Mouse (Mus musculus): Measurements from ENCODE around the gene Rtraf. TPM values are rescaled to one million over a fixed set of nuclear protein-coding genes. Genes with fewer than 3 reads are reported as not detected.

Rtraf gene
- polyA plus RNA-seq, 1 experiment from 2014 or later: 277 TPM

DNA sequence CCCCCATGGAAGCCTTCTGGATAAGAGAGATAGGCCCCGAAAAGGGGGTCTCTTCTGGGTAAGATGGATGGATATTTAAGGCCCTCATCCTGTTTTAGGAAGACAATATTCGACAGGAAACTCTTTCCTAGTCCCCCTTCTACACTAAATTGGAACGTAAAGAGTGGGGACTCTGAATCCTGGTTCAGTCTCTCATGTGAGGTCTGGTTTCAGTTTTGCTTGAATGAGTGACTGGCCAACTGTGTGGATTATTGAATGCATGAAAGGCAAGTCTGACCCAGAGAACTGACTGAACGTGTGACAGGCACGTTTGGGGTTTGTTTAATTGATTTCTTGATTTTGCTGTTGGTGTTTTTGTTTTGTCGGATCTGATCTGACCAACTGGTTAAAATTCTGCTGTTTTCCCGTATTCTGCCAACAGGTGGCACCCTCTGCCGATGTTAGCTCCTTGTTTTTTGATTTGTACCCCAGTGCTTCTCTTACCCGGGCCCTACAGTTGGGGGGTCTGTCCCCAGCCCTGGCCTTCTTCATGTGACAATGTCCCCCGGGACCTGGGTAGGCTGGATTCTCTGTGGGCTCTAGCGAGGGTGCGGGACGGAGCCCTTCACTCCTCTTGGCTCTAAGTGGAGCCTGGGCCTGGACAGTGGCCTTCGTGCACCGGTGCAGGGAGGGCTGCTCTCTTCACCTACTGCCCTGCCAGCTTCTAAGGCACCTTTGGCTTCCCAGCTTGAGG lies 16.1 kb upstream of the Rtraf start:
- Histone ChIP-seq H3K9ac (ENCODE audit: low read depth, low read length) (0 out of 2 replicates have a peak overlapping the region, but pooled peaks have one; percentile 15), H3K4me2 (replicated peaks; ENCODE audit: low read depth, low read length) (0 out of 2 replicates have a peak overlapping the region, but pooled peaks have one; percentile 23), H3K9me3 (ENCODE audit: control insufficient read depth, low read length) (no peaks in the 10 kb centered on the region), H3K27ac (ENCODE audit: low read depth, low read length) (no peak overlapping the region), H3K36me3 (ENCODE audit: control insufficient read depth, insufficient read depth, low read length) (no peaks in the 10 kb centered on the region), H3K4me1 (replicated peaks; ENCODE audit: control insufficient read depth, insufficient read depth, low read length) (no peaks in the 10 kb centered on the region), H3K4me3 (ENCODE audit: low read depth, low read length) (no peak overlapping the region), H3K27me3 (ENCODE audit: control insufficient read depth, insufficient read depth, low read length) (no peaks in the 10 kb centered on the region)
- ATAC-seq (ENCODE audit: low FRiP score) (peak; percentile 61), DNase-seq (ENCODE audit: low spot score) (peak; percentile 85)
- WGBS: 26% methylated on average over 15 of the region's 15 CpGs

DNA sequence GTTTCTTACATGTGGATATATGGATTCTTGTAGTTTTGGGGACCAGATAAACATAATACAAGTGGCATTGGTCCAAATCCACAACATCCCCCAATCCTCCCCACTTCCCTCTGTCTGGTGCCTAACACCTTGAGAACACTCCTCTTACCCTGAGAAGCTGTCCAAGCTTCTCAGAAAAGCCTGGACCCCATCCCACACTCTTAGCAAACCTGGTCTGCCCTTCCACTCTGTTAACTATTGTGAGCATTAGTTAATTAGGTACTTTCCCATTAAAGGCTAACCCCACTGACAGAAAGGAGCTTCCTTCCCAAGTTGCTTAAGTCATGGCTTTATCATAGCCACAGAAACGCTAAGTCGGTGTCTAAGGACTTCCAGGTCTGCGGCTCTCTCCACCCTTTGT lies 12.7 kb upstream of the Rtraf start:
- 88% methylated on average over 3 of the region's 3 CpGs for WGBS
- no peaks in the 10 kb centered on the region for H3K9me3 ChIP-seq (ENCODE audit: control insufficient read depth, low read length)
- H3K27ac ChIP-seq (ENCODE audit: low read depth, low read length): no peak overlapping the region
- no peak for ATAC-seq (ENCODE audit: low FRiP score)
- H3K4me2 ChIP-seq (replicated peaks; ENCODE audit: low read depth, low read length): no peak overlapping the region
- no peaks in the 10 kb centered on the region for H3K27me3 ChIP-seq (ENCODE audit: control insufficient read depth, insufficient read depth, low read length)
- DNase-seq (ENCODE audit: low spot score): no peak
- no peaks in the 10 kb centered on the region for H3K36me3 ChIP-seq (ENCODE audit: control insufficient read depth, insufficient read depth, low read length)
- H3K9ac ChIP-seq (ENCODE audit: low read depth, low read length): no peak overlapping the region
- H3K4me1 ChIP-seq (replicated peaks; ENCODE audit: control insufficient read depth, insufficient read depth, low read length): no peaks in the 10 kb centered on the region
- no peak overlapping the region for H3K4me3 ChIP-seq (ENCODE audit: low read depth, low read length)

DNA sequence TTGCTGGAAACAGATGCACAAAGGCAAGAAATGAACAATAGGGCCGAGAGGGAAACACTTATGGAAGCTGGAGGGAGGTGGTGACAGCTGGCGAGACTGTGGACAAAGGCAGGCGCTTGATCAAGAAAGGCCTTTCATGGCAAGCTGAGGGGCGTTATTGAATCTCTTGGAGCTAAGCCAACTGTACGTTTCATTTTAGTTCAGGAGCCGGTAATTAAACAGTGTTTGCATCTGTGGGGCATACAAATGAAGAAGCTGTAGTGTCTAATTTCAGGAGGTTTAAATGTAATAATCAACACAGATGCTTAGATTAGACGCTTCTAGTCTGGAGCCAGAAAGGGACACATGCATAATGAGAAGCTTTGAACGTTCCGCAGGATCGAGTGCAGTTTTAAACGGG lies 1.9 kb upstream of the Rtraf start:
- no peaks in the 10 kb centered on the region for H3K27me3 ChIP-seq (ENCODE audit: control insufficient read depth, insufficient read depth, low read length)

DNA sequence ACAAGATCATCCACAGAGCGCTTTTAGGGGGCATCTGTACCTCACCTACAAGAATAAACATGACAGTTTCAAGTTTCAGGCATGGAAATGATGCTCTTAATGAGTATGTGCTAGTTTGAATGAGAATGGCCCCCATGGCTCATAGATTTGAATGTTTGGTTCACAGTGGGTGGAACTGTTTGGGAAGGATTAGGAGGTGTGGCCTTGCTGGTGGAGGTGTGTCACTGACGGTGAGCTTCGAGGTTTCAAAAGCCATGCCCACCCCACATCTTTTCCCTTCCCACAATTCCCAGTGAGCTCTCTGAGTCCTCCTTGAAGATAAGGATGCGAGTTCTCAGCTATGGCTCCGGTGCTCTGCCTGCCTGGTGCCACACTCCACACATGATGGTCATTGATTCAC lies 1.9 kb downstream of the Rtraf start:
- H3K9ac ChIP-seq (ENCODE audit: low read depth, low read length): no peak overlapping the region
- 0 out of 2 replicates have a peak, but pooled peaks cover 4% of the 10 kb centered on the region for H3K36me3 ChIP-seq (ENCODE audit: control insufficient read depth, insufficient read depth, low read length)
- no peaks in the 10 kb centered on the region for H3K9me3 ChIP-seq (ENCODE audit: control insufficient read depth, low read length)
- WGBS: 99% methylated on average over 5 of the region's 5 CpGs
- H3K27me3 ChIP-seq (ENCODE audit: control insufficient read depth, insufficient read depth, low read length): no peaks in the 10 kb centered on the region
- H3K4me1 ChIP-seq (replicated peaks; ENCODE audit: control insufficient read depth, insufficient read depth, low read length): no peaks in the 10 kb centered on the region
- ATAC-seq (ENCODE audit: low FRiP score): no peak
- no peak overlapping the region for H3K4me3 ChIP-seq (ENCODE audit: low read depth, low read length)
- H3K4me2 ChIP-seq (replicated peaks; ENCODE audit: low read depth, low read length): no peak overlapping the region
- H3K27ac ChIP-seq (ENCODE audit: low read depth, low read length): no peak overlapping the region
- DNase-seq (ENCODE audit: low spot score): no peak

More for the DNA sequence above, 1.9 kb upstream of the Rtraf start:
- ATAC-seq (ENCODE audit: low FRiP score) (peak; percentile 63), DNase-seq (ENCODE audit: low spot score) (peak; percentile 70)
- Histone ChIP-seq H3K36me3 (ENCODE audit: control insufficient read depth, insufficient read depth, low read length) (0 out of 2 replicates have a peak, but pooled peaks cover 4% of the 10 kb centered on the region), H3K4me1 (replicated peaks; ENCODE audit: control insufficient read depth, insufficient read depth, low read length) (no peaks in the 10 kb centered on the region), H3K4me2 (replicated peaks; ENCODE audit: low read depth, low read length) (0 out of 2 replicates have a peak overlapping the region, but pooled peaks have one; percentile 3), H3K27ac (ENCODE audit: low read depth, low read length) (peak overlapping the region; percentile 88), H3K9ac (ENCODE audit: low read depth, low read length) (no peak overlapping the region; the same call in 1 of the 2 replicates), H3K4me3 (ENCODE audit: low read depth, low read length) (no peak overlapping the region), H3K9me3 (ENCODE audit: control insufficient read depth, low read length) (no peaks in the 10 kb centered on the region)
- WGBS: 47% methylated on average over 11 of the region's 11 CpGs

DNA sequence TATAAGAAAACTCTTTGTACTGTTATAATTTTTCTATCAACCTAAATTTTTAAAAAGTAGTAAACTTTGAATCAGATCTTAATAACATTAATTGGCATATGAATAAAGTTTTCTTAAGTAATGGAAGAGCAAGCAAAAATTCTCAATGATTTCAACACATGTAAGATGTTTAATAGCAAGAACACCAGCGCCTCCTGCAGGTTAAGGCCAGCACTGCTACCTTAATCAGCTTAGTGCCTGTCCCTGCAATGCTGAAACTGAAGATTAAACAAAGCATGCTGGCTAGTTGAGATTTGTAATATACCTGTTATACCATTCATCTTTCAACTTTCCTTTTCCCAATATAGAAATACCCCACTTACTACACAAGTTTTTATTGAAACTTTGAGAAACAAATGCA lies 5.7 kb downstream of the Rtraf start:
- ATAC-seq (ENCODE audit: low FRiP score): no peak
- Histone ChIP-seq H3K4me2 (replicated peaks; ENCODE audit: low read depth, low read length) (no peak overlapping the region), H3K4me3 (ENCODE audit: low read depth, low read length) (no peak overlapping the region), H3K9me3 (ENCODE audit: control insufficient read depth, low read length) (no peaks in the 10 kb centered on the region), H3K4me1 (replicated peaks; ENCODE audit: control insufficient read depth, insufficient read depth, low read length) (no peaks in the 10 kb centered on the region), H3K27me3 (ENCODE audit: control insufficient read depth, insufficient read depth, low read length) (no peaks in the 10 kb centered on the region), H3K9ac (ENCODE audit: low read depth, low read length) (no peak overlapping the region), H3K27ac (ENCODE audit: low read depth, low read length) (no peak overlapping the region), H3K36me3 (ENCODE audit: control insufficient read depth, insufficient read depth, low read length) (peaks cover 8% of the 10 kb centered on the region; the same call in 1 of the 2 replicates)
- WGBS: 17% methylated on average over 1 of the region's 1 CpGs
- DNase-seq (ENCODE audit: low spot score): peak; percentile 89

DNA sequence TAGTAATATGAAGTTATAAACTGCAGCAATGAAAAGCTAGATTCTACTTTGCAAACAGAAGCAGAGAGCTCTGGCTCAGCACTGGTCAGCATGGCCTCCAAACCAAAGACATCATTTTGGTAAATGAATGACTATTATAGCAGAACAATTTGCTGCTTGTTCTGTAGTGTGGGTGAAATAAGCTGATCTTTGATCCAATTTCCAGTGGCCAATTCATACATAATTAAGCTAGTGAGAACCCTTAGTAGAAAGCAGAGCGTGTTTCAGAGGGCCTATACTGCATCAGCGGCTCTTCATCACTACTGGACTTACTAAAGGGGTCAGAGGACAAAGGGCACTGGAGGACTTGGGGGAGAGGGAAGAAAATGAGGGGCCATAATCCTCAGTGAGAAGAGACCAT lies 10.6 kb downstream of the Rtraf start:
- no peak overlapping the region for H3K9ac ChIP-seq (ENCODE audit: low read depth, low read length)
- H3K4me2 ChIP-seq (replicated peaks; ENCODE audit: low read depth, low read length): no peak overlapping the region
- WGBS: 84% methylated on average over 2 of the region's 2 CpGs
- H3K9me3 ChIP-seq (ENCODE audit: control insufficient read depth, low read length): no peaks in the 10 kb centered on the region
- DNase-seq (ENCODE audit: low spot score) (no peak), ATAC-seq (ENCODE audit: low FRiP score) (no peak)
- H3K27me3 ChIP-seq (ENCODE audit: control insufficient read depth, insufficient read depth, low read length): no peaks in the 10 kb centered on the region
- H3K27ac ChIP-seq (ENCODE audit: low read depth, low read length): no peak overlapping the region
- H3K4me1 ChIP-seq (replicated peaks; ENCODE audit: control insufficient read depth, insufficient read depth, low read length): no peaks in the 10 kb centered on the region
- H3K4me3 ChIP-seq (ENCODE audit: low read depth, low read length): no peak overlapping the region
- peaks cover 4% of the 10 kb centered on the region; the same call in 1 of the 2 replicates for H3K36me3 ChIP-seq (ENCODE audit: control insufficient read depth, insufficient read depth, low read length)

DNA sequence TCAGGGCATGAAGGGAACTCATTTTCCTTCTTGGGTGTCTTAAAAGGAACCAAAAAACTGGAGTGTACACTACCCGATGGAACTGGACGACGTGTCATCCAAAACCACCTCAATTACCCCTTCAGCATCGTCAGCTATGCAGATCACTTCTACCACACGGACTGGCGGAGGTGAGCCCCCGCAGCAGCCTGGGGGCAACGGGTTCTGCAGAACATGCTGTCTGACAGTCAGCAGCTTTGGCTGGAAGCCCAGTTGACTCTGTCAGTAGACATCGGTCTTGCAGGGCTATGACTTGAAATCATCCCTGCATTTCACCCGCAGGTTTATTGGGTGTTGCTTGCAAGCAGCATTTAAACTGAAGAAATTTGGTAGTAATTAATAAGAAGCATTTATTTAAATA lies 13.7 kb downstream of the Rtraf start:
- H3K9ac ChIP-seq (ENCODE audit: low read depth, low read length): no peak overlapping the region
- no peak overlapping the region for H3K4me3 ChIP-seq (ENCODE audit: low read depth, low read length)
- H3K4me2 ChIP-seq (replicated peaks; ENCODE audit: low read depth, low read length): no peak overlapping the region
- H3K4me1 ChIP-seq (replicated peaks; ENCODE audit: control insufficient read depth, insufficient read depth, low read length): no peaks in the 10 kb centered on the region
- H3K27me3 ChIP-seq (ENCODE audit: control insufficient read depth, insufficient read depth, low read length): no peaks in the 10 kb centered on the region
- ATAC-seq (ENCODE audit: low FRiP score) (no peak), DNase-seq (ENCODE audit: low spot score) (no peak)
- no peak overlapping the region for H3K27ac ChIP-seq (ENCODE audit: low read depth, low read length)
- H3K9me3 ChIP-seq (ENCODE audit: control insufficient read depth, low read length): no peaks in the 10 kb centered on the region
- WGBS: 92% methylated on average over 10 of the region's 10 CpGs
- no peaks in the 10 kb centered on the region for H3K36me3 ChIP-seq (ENCODE audit: control insufficient read depth, insufficient read depth, low read length)

DNA sequence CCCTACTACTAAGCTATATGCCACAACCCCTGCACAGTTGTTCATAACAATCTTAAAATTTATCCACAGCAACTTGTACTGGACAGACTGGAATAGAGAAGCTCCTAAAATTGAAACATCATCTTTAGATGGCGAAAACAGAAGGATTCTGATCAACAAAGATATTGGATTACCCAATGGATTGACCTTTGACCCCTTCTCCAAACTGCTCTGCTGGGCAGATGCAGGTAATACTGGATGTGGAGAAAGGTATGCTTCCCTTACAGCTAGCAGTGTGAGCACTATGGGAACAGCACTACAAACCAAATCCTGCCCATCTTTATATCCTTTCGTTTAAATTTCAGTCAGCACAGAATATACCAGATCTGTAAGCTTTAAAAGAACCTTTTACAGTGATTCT lies 15.8 kb downstream of the Rtraf start:
- no peak for ATAC-seq (ENCODE audit: low FRiP score)
- Histone ChIP-seq H3K9me3 (ENCODE audit: control insufficient read depth, low read length) (no peaks in the 10 kb centered on the region), H3K4me1 (replicated peaks; ENCODE audit: control insufficient read depth, insufficient read depth, low read length) (no peaks in the 10 kb centered on the region), H3K27ac (ENCODE audit: low read depth, low read length) (no peak overlapping the region), H3K4me3 (ENCODE audit: low read depth, low read length) (no peak overlapping the region), H3K27me3 (ENCODE audit: control insufficient read depth, insufficient read depth, low read length) (no peaks in the 10 kb centered on the region), H3K9ac (ENCODE audit: low read depth, low read length) (no peak overlapping the region), H3K4me2 (replicated peaks; ENCODE audit: low read depth, low read length) (no peak overlapping the region), H3K36me3 (ENCODE audit: control insufficient read depth, insufficient read depth, low read length) (no peaks in the 10 kb centered on the region)
- WGBS: 89% methylated on average over 2 of the region's 2 CpGs
- DNase-seq (ENCODE audit: low spot score): no peak

DNA sequence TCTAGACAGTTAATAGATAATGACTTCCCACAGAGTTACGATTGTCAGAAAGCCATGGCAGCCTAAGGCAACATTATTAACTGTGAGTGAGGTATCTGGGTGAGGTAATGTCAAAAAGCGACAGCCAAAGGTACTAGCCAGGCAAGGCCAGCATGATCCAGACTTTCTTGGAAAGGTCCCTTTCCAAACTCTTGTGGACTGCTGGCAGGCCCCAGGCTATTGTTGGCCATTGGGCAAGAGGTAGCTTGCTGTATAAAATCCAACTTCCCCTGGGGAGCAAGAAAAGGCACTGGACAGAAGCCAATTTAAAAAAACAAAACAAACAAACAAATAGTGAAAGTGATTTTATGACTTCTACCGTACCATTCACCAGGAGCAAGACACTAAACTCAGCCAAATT lies 16.3 kb downstream of the Rtraf start:
- WGBS: 85% methylated on average over 3 of the region's 3 CpGs
- H3K4me3 ChIP-seq (ENCODE audit: low read depth, low read length): no peak overlapping the region
- no peaks in the 10 kb centered on the region for H3K27me3 ChIP-seq (ENCODE audit: control insufficient read depth, insufficient read depth, low read length)
- no peak overlapping the region for H3K4me2 ChIP-seq (replicated peaks; ENCODE audit: low read depth, low read length)
- no peak for ATAC-seq (ENCODE audit: low FRiP score)
- H3K9me3 ChIP-seq (ENCODE audit: control insufficient read depth, low read length): no peaks in the 10 kb centered on the region
- no peaks in the 10 kb centered on the region for H3K4me1 ChIP-seq (replicated peaks; ENCODE audit: control insufficient read depth, insufficient read depth, low read length)
- no peak overlapping the region for H3K9ac ChIP-seq (ENCODE audit: low read depth, low read length)
- H3K36me3 ChIP-seq (ENCODE audit: control insufficient read depth, insufficient read depth, low read length): no peaks in the 10 kb centered on the region
- H3K27ac ChIP-seq (ENCODE audit: low read depth, low read length): no peak overlapping the region
- DNase-seq (ENCODE audit: low spot score): no peak

Measured in hindbrain, embryonic 11.5 days (tissue).